Mouse (Mus musculus): Measurements from ENCODE around the gene Nkx3-2. TPM values are rescaled to one million over a fixed set of nuclear protein-coding genes. Genes with fewer than 3 reads are reported as not detected.

Gene Nkx3-2
- total RNA-seq (2022) = not detected

DNA sequence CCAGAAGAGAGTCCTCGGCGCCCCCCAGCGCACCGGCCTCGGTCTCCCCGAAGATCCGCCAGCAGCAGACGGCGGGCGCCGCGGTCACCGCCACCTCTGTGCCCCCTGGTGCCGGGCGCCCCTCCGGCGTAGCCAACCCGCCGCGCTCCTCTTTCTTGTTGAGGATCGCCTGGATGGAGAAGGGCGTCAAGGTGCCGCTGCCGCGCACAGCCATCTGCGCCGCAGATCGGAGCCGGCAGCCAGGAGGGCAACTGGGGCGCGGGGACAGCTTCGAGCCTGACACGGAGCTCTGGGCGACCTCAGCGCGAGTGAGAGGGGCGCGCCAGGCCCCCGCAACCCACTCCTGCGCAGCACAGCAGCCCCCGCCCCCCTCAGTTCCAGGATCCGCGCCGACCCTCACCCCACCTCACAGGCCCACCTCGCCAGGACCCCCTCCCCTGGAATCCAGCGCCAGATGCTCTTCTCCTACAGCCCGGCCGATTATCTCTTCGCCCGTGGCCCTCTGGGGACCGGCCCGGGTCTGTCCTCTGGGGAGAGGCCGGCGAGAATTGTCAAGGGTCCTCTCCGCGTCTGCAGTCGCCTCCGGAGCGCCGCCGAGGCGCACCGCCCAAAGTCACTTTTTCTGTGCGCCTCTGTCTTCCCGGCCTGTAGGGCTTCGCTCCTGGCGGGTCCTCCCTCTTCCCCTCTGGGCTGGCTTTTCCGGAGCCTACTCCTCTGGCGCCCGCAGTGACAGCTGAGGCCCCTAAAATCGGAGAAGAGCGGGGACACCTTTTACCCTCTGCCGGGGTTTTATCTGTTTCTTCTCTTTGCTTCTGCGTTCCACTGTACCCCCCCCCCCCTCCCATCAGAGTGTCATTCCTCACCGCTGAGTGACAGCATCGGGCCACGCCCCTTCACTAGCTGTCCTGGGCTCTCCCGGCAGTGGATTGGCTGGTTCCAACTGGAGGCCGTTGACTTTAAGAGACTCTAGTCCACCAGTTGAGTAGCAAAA is at the start of gene Nkx3-2:
TSS of gene Nkx3-2 (minus strand) at position 771 of the 991 bp plus-strand sequence.
- DNase-seq (ENCODE audit: low spot score in 2 of 2) = no peak

DNA sequence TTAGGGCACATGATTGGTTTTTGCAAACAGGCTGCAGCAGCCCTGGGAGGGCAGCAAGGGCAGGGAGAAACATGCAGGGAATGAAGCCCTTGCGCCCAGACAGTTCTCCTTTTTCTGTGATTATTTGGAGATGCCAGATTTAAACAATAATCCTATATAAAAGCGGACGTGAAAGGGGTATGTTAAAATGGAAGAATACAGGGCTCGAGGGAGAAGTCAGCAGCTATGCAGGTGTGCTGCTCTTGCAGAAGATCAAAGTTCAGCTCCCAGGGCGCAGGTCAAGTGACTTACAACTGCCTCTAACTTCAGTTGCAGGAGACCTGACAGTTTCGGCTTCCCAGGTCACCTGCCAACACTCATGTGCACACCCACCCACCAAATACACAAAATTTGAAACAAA is 48.2 kb upstream of the Nkx3-2 start:
- DNase-seq (ENCODE audit: low spot score in 2 of 2) = no peak

DNA sequence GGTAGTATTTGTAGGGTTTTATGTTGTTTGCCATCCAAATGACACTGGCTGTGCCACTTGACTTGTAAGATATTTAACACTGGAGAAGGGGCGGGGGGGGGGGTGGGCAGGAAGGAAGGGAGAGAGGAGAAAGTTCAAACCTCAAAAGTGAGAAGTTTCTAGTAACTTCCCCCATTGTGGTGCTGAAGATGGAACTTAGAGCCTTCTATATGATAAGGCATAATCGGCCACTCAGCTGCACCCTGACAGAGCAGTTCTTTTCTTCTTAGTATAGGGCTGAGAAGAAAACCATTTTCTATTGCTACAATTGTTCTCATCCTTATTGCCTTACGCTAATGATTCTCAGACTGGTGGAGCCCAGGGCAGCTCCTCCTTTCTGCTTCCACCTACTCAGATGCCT is 47.0 kb upstream of the Nkx3-2 start:
- no peak for DNase-seq (ENCODE audit: low spot score in 2 of 2)

DNA sequence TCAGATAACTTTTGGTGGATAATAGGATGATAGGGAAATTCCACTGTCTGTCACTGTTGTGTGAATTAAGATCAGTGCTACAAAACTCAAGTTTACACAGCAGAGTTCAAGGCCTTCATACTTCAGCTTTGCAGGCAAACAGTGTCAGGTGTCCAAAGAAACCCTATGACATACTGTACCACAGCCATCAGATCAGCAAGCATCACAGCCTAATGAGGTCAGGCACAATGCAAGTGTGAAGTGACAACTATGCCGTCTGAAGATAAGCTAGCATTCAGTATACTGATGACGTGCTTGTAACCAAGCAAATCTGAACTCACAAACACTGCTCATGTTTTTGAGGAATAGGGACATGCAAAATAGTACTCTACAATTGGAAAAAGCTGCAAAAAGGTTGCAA is 43.1 kb upstream of the Nkx3-2 start:
- DNase-seq (ENCODE audit: low spot score in 2 of 2) = no peak

DNA sequence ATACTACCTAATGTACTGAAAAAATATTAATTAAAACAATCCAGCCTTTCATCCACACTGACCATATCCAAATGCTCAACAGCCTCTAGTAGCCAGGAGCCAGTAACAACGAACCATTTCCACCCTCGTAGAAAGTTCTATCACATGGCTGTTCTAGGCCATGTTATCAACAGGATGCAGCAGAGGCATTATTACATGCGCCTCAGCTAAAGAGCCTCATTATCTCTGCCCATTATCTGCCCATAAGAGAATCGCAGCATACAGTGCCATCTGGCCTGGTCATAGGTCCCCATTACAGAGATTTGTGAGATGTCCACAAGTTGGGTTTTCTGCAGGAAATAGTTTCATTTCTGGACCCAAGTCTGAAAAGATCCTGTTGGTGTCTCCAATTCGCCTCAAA is 41.9 kb upstream of the Nkx3-2 start:
- DNase-seq (ENCODE audit: low spot score in 2 of 2) = no peak

DNA sequence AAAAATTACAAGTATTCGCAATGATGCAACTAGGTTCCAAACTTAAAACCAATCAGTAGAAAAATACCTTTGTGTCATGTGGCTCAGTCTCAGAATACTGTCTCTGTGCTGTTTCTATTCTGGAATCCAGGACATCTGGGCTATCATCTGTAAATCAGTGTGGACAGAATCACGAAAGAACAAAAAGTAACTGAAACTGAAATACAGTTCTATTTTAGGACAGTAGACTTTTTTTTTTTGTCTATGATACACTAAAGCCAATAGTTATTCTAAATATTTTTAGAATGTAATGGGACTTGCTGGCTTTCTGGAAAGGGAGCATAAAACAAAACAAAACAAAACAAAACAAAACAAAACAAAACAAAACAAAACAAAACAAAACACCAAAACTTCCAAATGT is 40.8 kb upstream of the Nkx3-2 start:
- no peak for DNase-seq (ENCODE audit: low spot score in 2 of 2)

DNA sequence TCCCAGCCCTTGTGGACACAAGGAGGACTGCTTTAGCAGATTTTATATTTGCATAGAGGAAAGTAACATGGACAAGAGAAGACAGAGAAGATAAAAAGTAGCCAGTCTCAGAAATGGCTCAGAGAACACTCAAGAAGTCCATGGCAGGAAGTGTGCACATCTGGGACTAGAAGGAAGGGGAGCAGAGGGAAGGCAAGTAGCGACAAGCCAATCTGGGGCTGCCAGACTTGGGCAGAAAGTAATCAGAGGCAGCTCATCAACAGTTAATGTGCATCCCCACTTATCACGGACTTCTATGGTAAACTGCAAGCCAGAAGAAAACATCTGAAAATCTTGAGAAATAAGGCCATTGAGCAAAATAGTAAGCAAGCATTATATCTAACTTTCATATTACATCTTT is 40.3 kb upstream of the Nkx3-2 start:
- no peak for DNase-seq (ENCODE audit: low spot score in 2 of 2)

DNA sequence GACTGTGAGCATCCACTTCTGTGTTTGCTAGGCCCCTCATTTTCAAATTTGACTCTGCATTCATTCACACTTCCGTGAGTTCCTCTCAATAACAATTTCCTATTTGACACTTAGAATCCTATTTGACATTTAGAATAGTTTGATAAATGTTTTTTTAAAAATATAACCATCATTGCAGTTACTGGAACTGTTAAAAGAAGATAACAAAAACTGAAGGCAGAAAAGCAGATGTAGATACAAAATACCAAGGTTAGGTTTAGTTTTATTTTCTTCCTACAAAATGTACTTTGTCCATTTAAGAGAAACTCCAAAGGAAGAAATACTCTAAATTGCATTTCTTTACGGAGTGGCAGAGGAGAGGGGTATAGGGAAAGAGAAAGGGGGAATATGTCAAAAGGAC is 37.3 kb upstream of the Nkx3-2 start:
- DNase-seq (ENCODE audit: low spot score in 2 of 2) = no peak

DNA sequence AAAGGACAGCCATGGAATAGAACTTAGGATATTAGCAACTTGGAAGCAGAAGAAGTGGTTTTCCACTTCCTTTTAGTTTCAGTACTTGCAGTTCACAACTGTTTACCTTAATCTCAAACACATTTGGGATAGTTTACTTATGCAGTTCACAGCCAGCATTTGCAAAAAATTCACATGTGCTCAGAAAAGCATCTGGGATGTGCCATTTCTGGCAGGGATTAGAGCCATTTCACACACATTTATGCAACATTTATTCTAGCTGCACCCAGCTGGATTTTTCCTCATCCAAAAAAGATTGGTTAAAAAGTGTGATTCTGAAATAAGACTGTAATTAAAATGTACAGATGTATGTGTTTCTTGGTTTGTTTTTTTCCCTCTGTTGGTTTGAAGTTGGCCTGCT is 30.1 kb upstream of the Nkx3-2 start:
- no peak for DNase-seq (ENCODE audit: low spot score in 2 of 2)

DNA sequence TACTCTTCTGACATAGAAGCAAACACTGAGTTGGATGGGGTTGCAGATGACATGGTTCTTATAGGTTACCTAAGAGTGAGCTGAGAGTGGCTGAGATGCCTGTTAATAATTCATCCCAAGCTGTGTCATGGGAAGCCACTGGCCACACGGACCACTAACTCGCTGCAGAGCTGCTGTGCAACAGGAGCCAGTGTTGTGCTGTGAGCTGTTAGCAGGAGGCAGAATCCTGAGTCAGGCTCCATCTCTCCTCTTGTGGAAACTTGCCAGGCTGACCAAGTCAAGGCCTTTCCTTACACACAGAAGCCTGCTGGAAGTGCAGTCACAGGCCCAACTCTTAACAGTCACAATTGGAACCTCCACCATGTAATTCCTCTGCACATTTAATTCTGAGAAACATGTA is 26.2 kb upstream of the Nkx3-2 start:
- no peak for DNase-seq (ENCODE audit: low spot score in 2 of 2)

DNA sequence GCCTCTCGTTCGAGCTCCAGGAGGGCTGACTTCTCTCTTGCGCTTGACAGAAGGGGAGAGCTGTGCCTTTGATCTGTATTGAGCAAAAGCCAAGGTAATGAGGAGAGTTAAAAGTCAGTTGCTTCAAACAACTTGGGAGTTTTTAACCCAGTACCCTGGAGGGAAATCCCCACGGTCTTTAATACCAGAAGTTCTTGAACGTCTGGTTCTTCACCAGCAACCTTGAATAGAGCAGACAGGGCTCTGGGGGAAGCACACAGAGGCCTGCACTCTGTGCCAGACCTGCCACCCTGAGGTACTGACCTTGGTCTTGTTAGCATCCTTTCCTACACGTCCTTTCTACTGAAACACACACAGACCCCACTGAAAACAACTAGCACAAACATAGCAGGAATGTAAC is 24.6 kb upstream of the Nkx3-2 start:
- DNase-seq (ENCODE audit: low spot score in 2 of 2) = no peak

DNA sequence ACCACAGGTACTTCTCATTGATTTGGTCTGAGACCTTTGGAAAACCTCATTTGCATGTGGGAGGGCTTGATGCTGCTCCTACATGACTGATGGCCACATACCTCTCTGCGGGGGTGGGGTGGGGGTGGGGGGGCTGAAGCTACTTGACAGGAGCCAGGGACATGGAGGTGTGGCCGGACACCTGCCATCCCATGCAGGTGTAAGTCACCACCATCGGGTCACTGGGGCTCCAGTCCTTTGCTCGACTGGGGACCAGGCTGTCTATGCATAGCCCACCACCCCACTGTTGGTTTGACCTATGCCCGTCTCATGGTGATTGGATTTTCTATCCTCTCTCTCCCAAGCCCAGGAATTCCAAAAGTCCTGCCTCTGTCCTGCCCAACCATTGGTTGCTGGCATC is 17.6 kb upstream of the Nkx3-2 start:
- DNase-seq (ENCODE audit: low spot score in 2 of 2) = no peak

DNA sequence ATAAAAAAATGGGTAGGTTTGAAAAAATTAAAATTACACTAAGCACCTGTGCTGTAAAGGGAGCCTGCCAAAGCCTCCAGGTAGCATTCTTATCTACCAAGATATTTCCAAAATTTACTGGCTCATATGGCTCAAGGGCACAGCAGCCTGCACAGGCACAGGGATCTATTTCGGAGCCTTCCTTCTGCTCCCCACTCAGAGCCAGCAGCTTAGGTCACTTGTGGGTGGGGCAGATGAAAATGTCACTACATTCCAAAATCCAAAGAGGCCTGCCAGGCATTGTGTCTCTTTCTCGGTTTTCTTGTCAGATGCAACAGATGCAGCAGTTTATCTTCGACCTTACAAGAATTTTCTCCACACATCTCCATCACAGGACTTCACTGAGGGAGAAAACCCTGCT is 15.7 kb upstream of the Nkx3-2 start:
- no peak for DNase-seq (ENCODE audit: low spot score in 2 of 2)

DNA sequence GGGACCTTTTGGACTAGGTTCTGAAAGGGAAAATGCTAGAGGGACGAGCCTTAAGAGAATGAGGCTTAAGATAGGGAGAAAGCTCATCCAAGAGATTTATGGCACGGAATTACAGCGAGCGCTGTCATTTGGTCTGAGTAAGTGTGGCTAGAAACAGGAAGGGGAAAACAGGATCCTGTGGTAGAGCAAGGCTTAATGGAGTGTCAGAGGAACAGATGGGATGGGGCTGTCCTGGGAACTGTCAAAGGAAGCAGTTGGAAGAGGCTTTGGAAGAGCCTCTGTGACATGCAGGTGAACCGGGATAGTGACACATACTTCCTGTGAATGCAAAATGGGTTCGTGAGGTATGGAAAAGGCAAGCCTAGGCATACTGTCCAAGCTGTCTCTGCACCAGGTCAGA is 11.4 kb upstream of the Nkx3-2 start:
- no peak for DNase-seq (ENCODE audit: low spot score in 2 of 2)

DNA sequence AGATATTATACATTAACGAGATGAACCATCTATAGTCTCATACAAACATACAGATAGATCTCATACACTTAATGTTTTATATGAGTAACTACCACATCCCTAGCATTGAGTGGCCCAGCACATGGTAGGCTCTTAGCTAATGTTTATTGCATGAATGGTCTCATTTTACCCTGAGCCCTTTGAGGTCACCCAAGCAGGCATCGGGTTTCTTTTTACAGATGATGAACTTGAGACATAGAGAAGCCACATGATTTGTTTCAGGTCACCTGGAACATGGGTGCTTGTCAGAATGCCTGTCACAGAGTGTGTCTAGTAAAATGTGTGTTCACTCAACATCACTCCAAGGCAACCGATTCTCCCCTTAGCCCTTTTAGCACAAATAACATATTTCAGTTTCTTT is 11.0 kb upstream of the Nkx3-2 start:
- no peak for DNase-seq (ENCODE audit: low spot score in 2 of 2)

DNA sequence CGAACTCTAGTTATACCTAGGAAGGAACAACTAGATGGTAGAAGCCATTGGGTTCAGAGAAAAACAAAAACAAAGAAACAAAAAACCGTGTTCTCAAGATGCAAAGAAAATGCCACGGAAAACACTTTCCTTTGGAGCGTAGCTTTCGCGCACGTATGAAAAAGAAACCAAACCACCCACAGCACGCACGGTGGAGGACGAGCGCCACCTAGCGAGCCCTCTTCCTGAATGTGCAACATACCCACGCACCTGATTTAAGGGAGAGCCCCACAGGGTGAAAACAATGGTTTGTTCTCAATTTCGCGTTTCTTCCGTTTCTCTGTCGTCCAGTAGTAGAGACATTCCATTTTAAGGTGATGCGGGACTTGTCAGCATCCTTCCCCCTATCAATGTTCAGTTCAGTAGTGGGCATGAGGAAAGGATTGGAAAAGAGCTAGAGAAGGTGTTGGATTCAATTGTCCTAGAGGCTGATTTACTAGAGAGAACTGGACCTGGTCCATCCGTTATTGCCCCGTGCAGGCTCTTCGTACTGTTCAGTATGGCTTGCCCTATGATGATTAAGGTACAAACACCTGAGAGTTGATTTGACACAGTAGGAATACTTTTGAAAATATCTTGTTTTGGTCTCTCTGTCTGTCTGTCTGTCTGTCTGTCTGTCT is 4.2 kb upstream of the Nkx3-2 start:
- DNase-seq (ENCODE audit: low spot score in 2 of 2) = peak; percentile 64 to 65

DNA sequence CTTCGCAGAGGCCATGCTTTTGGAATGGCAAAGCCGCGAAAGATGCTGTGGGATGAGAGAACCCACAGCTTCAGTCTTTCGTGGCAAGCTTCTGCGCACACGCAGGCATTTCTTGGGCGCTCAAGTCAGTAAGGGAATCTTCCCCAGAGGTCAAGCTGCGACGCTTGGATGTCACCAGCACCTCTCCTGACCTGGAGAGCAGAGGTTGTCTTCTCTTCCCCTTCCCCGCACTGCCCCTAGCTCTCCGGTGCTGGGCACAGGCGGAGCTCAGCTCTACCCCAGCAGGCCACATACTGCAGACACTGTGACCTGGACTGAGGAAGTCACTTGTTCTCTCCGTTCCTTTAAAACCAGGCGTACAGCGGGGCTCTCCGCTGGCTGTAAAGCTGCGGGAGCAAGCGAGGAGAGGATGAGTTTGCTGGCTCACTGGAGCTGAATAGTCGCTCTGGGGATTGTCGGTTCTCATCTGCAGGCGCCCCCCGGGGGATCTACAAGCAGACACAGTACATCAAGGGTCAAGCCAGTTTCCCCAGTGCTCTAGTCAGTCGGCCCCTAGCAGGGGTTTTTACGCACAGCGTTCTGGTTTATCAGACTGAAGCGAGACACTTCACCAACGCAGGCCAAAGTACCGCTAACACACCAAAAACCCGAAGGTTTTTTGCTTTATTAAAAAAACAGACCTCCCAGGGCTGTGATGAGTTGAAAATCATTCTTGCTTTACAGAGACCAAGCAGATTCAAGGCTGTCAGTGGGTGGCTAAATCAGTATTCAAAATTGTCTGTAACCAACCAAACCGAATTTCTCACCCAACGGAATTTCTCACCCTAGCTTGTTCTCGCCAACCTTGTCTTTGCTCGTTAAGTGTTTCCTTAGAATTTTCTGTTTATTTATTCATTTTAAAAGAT is 3.2 kb upstream of the Nkx3-2 start:
- no peak for DNase-seq (ENCODE audit: low spot score in 2 of 2)

DNA sequence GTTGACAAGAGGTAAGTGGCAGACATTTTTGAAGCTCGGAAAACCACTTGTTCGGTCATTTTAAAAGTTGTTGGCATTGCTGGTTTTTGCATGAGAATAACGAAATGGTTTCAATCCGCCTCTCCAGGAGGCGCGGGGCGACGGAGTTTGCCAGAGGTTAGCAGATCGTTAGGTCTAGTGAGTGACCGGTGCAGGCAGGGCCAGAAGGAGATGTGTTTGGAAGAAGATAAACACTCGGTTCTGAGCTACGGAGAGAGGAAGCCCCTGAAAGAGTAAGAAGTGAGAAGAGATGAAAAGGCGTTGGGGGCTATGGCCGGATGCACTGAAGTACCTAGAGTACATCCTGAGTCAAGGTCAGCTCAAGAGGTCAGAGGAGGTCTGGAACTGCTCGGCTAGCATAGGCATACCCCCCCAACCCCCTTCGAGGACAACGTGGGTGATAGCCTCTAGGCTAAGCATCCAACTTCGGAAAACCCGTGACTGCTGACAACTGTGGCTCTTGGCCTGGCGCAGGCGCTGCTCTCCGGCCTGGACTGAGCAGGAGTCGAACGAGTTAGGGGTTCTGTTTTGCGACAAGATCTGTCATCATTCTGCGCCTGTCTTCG is 2.2 kb upstream of the Nkx3-2 start:
- no peak for DNase-seq (ENCODE audit: low spot score in 2 of 2)

DNA sequence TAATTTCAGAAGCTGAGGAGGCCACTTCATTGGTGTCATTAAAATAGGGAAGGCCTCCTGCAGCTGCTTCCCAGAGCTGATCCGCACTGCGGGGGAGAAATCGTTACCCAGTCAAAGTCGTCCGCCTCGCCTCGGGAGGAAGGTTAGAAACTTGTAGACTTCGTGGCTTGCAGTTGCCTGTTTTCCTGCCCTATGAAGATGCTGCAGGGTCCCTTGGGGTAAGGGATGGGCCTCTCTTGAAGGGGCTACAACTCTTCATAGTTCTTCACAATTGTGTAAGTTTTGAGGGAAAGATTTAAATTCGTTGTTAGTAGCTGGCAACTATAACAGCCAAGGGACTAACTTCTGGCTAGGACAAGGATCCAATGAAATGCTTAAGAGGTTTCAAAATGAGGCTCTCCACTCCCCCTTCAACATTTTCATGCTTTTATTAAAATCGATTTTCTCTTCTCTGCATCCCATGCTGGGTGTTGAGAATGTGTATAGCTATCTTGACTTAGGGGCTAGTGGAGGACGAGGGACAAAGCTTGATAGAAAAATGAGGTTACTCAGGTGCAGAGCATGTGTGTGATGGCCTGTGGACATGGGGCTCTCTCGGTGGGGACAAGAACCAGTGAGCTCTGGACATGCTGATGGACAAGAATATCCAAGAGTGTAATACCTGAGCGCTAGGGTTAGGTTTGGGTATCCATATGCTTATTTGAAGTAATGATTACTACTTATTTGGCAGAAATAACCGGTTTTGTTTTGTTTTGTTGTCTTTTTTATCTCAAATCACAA is 1.5 kb upstream of the Nkx3-2 start:
- DNase-seq (ENCODE audit: low spot score in 2 of 2) = no peak

DNA sequence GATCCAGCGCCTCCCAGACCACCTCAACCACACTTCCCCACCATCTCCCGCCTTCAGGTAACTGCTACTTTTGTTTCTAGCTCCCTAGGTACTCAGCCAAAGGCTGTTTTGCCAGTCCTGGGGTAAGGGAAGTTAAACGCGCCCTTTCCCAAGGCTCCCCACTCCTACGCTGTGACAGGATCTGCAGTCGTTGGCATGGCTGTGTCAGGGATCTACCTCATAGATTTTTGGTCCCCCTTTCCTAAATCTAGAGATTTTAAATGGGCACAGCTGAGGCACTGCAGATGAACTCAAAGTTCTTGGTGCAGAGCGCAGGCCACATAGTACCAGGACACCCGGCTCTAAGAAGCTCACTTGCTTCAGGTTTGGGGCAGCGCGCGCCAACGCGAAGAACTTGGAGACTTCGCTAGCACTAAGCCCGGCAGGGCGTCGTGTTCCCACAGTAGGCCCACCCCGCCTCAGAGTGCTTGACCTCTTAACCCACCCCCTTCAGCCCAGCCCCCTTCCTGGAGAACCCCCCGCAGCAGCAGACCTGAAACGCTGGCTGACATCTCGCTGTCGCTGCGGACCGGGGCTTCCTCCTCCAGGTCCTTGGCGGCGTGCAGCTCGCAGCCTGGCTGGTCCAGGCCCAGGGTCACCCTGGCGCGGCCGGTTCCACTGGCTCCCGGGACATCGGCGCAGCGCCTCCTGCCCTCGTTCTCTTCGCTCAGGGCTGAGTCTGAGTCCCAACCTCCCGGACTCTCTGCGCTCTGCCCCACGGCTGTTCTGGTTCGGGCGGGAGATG is 1.2 kb downstream of the Nkx3-2 start:
- no peak for DNase-seq (ENCODE audit: low spot score in 2 of 2)

Data from gastrocnemius, adult 8-10 months (tissue).